Mouse (Mus musculus): ENCODE data around the gene Clec4g. TPM values are rescaled to one million over a fixed set of nuclear protein-coding genes. Genes with fewer than 3 reads are reported as not detected.

Gene Clec4g
- 0.38 TPM for polyA plus RNA-seq (2014; fragmentation: Illumina TruSeq; extraction: RNeasy Lipid Tissue Mini Kit (QIAGEN cat#74804); ENCODE audit: low read depth, low replicate concordance)

GRCm38 (mm10) chr8:3720551-3720950, at the start of gene Clec4g:
Gene Clec4g (minus strand): TSS chr8:3720651.

GRCm38 (mm10) chr8:3748761-3749160, 28.3 kb upstream of the Clec4g start, which contains the start of gene Cd209a:
Gene Cd209a (minus strand): TSS chr8:3748984.

GRCm38 (mm10) chr8:3694121-3694520, 26.3 kb downstream of the Clec4g start, which contains the start of gene Fcer2a:
Gene Fcer2a (minus strand): TSS chr8:3694175.

GRCm38 (mm10) chr8:3676131-3676992, 44.1 kb downstream of the Clec4g start, which contains the start of gene Trappc5:
Gene Trappc5 (plus strand): TSS chr8:3676299.

GRCm38 (mm10) chr8:3671980-3672491, 48.4 kb downstream of the Clec4g start, which contains the start of gene Fcor:
Gene Fcor (minus strand): TSS chr8:3672362.

GRCm38 (mm10) chr8:3665507-3665906, 54.9 kb downstream of the Clec4g start, which contains the start of gene Mcemp1:
Gene Mcemp1 (plus strand): TSS chr8:3665754.

Other genes with a start within 250 kb of the Clec4g start
- gene Tex45, start 249.8 kb downstream of the Clec4g start, polyA plus RNA-seq (2014; fragmentation: Illumina TruSeq; extraction: RNeasy Lipid Tissue Mini Kit (QIAGEN cat#74804); ENCODE audit: low read depth, low replicate concordance), result 0.73 TPM
- 21.0 TPM for gene Zfp358, start 227.5 kb downstream of the Clec4g start, polyA plus RNA-seq (2014; fragmentation: Illumina TruSeq; extraction: RNeasy Lipid Tissue Mini Kit (QIAGEN cat#74804); ENCODE audit: low read depth, low replicate concordance)
- gene Mcoln1, start 220.2 kb downstream of the Clec4g start, polyA plus RNA-seq (2014; fragmentation: Illumina TruSeq; extraction: RNeasy Lipid Tissue Mini Kit (QIAGEN cat#74804); ENCODE audit: low read depth, low replicate concordance), result 83.5 TPM
- gene Pnpla6, start 205.3 kb downstream of the Clec4g start, polyA plus RNA-seq (2014; fragmentation: Illumina TruSeq; extraction: RNeasy Lipid Tissue Mini Kit (QIAGEN cat#74804); ENCODE audit: low read depth, low replicate concordance), result 49.1 TPM
- gene C330021F23Rik, start 152.7 kb downstream of the Clec4g start, polyA plus RNA-seq (2014; fragmentation: Illumina TruSeq; extraction: RNeasy Lipid Tissue Mini Kit (QIAGEN cat#74804); ENCODE audit: low read depth, low replicate concordance), result 6.5 TPM
- gene Camsap3, start 133.4 kb downstream of the Clec4g start, polyA plus RNA-seq (2014; fragmentation: Illumina TruSeq; extraction: RNeasy Lipid Tissue Mini Kit (QIAGEN cat#74804); ENCODE audit: low read depth, low replicate concordance), result 36.3 TPM
- 33.1 TPM for gene Xab2, start 99.3 kb downstream of the Clec4g start, polyA plus RNA-seq (2014; fragmentation: Illumina TruSeq; extraction: RNeasy Lipid Tissue Mini Kit (QIAGEN cat#74804); ENCODE audit: low read depth, low replicate concordance)
- gene Pet100, start 99.1 kb downstream of the Clec4g start, polyA plus RNA-seq (2014; fragmentation: Illumina TruSeq; extraction: RNeasy Lipid Tissue Mini Kit (QIAGEN cat#74804); ENCODE audit: low read depth, low replicate concordance), result 68.9 TPM
- gene Pcp2, start 95.1 kb downstream of the Clec4g start, polyA plus RNA-seq (2014; fragmentation: Illumina TruSeq; extraction: RNeasy Lipid Tissue Mini Kit (QIAGEN cat#74804); ENCODE audit: low read depth, low replicate concordance), result not detected
- gene Stxbp2, start 89.7 kb downstream of the Clec4g start, polyA plus RNA-seq (2014; fragmentation: Illumina TruSeq; extraction: RNeasy Lipid Tissue Mini Kit (QIAGEN cat#74804); ENCODE audit: low read depth, low replicate concordance), result 92.1 TPM
- gene Retn, start 64.9 kb downstream of the Clec4g start, polyA plus RNA-seq (2014; fragmentation: Illumina TruSeq; extraction: RNeasy Lipid Tissue Mini Kit (QIAGEN cat#74804); ENCODE audit: low read depth, low replicate concordance), result 947 TPM
- 0.68 TPM for gene Mcemp1, start 54.9 kb downstream of the Clec4g start, polyA plus RNA-seq (2014; fragmentation: Illumina TruSeq; extraction: RNeasy Lipid Tissue Mini Kit (QIAGEN cat#74804); ENCODE audit: low read depth, low replicate concordance)
- gene Fcor, start 48.3 kb downstream of the Clec4g start, polyA plus RNA-seq (2014; fragmentation: Illumina TruSeq; extraction: RNeasy Lipid Tissue Mini Kit (QIAGEN cat#74804); ENCODE audit: low read depth, low replicate concordance), result 100 TPM
- 19.8 TPM for gene Trappc5, start 44.4 kb downstream of the Clec4g start, polyA plus RNA-seq (2014; fragmentation: Illumina TruSeq; extraction: RNeasy Lipid Tissue Mini Kit (QIAGEN cat#74804); ENCODE audit: low read depth, low replicate concordance)
- gene Fcer2a, start 26.5 kb downstream of the Clec4g start, polyA plus RNA-seq (2014; fragmentation: Illumina TruSeq; extraction: RNeasy Lipid Tissue Mini Kit (QIAGEN cat#74804); ENCODE audit: low read depth, low replicate concordance), result 0.12 TPM
- gene Cd209a, start 28.3 kb upstream of the Clec4g start, polyA plus RNA-seq (2014; fragmentation: Illumina TruSeq; extraction: RNeasy Lipid Tissue Mini Kit (QIAGEN cat#74804); ENCODE audit: low read depth, low replicate concordance), result 10.0 TPM
- gene Cd209e, start 133.7 kb upstream of the Clec4g start, polyA plus RNA-seq (2014; fragmentation: Illumina TruSeq; extraction: RNeasy Lipid Tissue Mini Kit (QIAGEN cat#74804); ENCODE audit: low read depth, low replicate concordance), result not detected
- 14.4 TPM for gene Cd209d, start 157.9 kb upstream of the Clec4g start, polyA plus RNA-seq (2014; fragmentation: Illumina TruSeq; extraction: RNeasy Lipid Tissue Mini Kit (QIAGEN cat#74804); ENCODE audit: low read depth, low replicate concordance)
- gene Cd209b, start 206.2 kb upstream of the Clec4g start, polyA plus RNA-seq (2014; fragmentation: Illumina TruSeq; extraction: RNeasy Lipid Tissue Mini Kit (QIAGEN cat#74804); ENCODE audit: low read depth, low replicate concordance), result 8.2 TPM
- 2.0 TPM for gene Cd209c, start 234.1 kb upstream of the Clec4g start, polyA plus RNA-seq (2014; fragmentation: Illumina TruSeq; extraction: RNeasy Lipid Tissue Mini Kit (QIAGEN cat#74804); ENCODE audit: low read depth, low replicate concordance)

All from adipose tissue, adult 10 weeks (tissue).